Mouse (Mus musculus) embryonic fibroblast, embryonic 13.5 days (primary cell): Measurements from ENCODE around the gene Ptprj.

Experiments
- CTCF ChIP-seq: IDR thresholded peaks from 2 replicates; pipeline ENCODE4 v1.5.1; 2011; ENCODE audit warnings: mild to moderate bottlenecking, control low read depth, low read length, moderate library complexity, borderline replicate concordance; ENCODE audit not compliant: insufficient read depth
- POLR2A ChIP-seq: IDR thresholded peaks from 2 replicates; pipeline ENCODE4 v1.6.1; 2011; ENCODE audit warnings: low read depth, mild to moderate bottlenecking, control low read depth, low read length, moderate library complexity

- no peak for TF ChIP-seq POLR2A
- no peak for TF ChIP-seq CTCF
Measured at GRCm38 (mm10) chr2:90518296-90518695, 62.2 kb downstream of the Ptprj start.
